Mouse (Mus musculus) midbrain, embryonic 11.5 days (tissue): ENCODE data around the gene Gm17490. TPM values are rescaled to one million over a fixed set of nuclear protein-coding genes. Genes with fewer than 3 reads are reported as not detected.

Experiments used
- ATAC-seq: fragments of 200-750 bp; cut with Nextera tagmentation; 2 replicates; pipeline ENCODE4 v1.8.0; 2017; ENCODE audit warnings: moderate TSS enrichment, moderate library complexity; ENCODE audit not compliant: low FRiP score
- DNase-seq: peaks from one replicate; pipeline ENCODE4 v3.0.0; 2015; ENCODE audit warnings: low spot score; ENCODE audit errors: missing footprints
- H3K27ac ChIP-seq: fragments of 300-500 bp; sonication (generic); 2 replicates; pipeline ENCODE4 v1.5.1; 2014; ENCODE audit warnings: low read depth, low read length
- H3K27me3 ChIP-seq: fragments of 300-500 bp; sonication (generic); 2 replicates; pipeline ENCODE4 v1.6.1; 2014; ENCODE audit warnings: mild to moderate bottlenecking, low read length, moderate library complexity, mixed read lengths; ENCODE audit not compliant: control insufficient read depth, insufficient read depth
- H3K36me3 ChIP-seq: fragments of 300-500 bp; sonication (generic); 2 replicates; pipeline ENCODE4 v1.6.1; 2014; ENCODE audit warnings: mild to moderate bottlenecking, low read length, moderate library complexity, mixed read lengths; ENCODE audit not compliant: control insufficient read depth, insufficient read depth
- H3K4me1 ChIP-seq: fragments of 300-500 bp; sonication (generic); 2 replicates; pipeline ENCODE4 v1.6.1; 2014; ENCODE audit warnings: low read length; ENCODE audit not compliant: control insufficient read depth, insufficient read depth
- H3K4me2 ChIP-seq: fragments of 300-500 bp; sonication (generic); 2 replicates; pipeline ENCODE4 v1.6.1; 2014; ENCODE audit warnings: mild to moderate bottlenecking, moderate library complexity
- H3K4me3 ChIP-seq: fragments of 300-500 bp; sonication (generic); 2 replicates; pipeline ENCODE4 v1.5.1; 2014; ENCODE audit warnings: low read depth, low read length
- H3K9ac ChIP-seq: fragments of 300-500 bp; sonication (generic); 2 replicates; pipeline ENCODE4 v1.6.1; 2014; ENCODE audit warnings: low read length
- H3K9me3 ChIP-seq: fragments of 300-500 bp; sonication (generic); 2 replicates; pipeline ENCODE4 v1.6.1; 2016; ENCODE audit warnings: low read length; ENCODE audit not compliant: control insufficient read depth
- WGBS: fragments of 180-500 bp; shearing (Covaris S2); extraction: QIAGEN DNeasy Blood & Tissue Kit; methylation state at CpG from one replicate; pipeline ENCODE4 v1.1.7; 2014; 5-methylcytosine and 5-hydroxymethylcytosine counted together
- polyA plus RNA-seq: library from polyadenylated mRNA; unstranded; fragments of >200 nt; fragmentation: Nextera tagmentation; extraction: Ambion mirVana; gene quantifications from 2 replicates; pipeline ENCODE4 v1.2.1, GENCODE M21; 2014

The Gm17490 gene
- polyA plus RNA-seq, 1 experiment from 2014 or later: not detected

DNA sequence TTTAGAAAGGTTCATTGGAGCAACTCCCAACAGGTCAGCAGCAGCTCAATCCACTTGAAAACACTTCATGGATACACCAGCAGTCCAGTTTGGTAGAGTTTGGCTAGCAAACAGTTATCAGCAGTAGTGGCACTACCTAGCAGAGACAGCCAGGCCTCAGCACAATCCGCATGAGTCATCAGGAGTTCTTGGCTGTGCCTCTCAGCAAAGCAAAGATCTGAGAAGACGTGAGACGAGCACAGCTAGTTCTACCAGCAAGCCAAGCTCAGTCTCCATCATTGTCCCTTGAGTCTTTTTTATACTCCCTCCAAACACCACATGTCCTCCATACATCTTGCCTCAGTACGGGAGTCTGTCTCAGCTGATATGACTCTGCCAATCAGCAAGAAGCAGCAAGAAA is 46.7 kb downstream of the Gm17490 start:
- no peak overlapping the region for H3K9ac ChIP-seq
- H3K27me3 ChIP-seq: no peaks in the 10 kb centered on the region
- DNase-seq (no peak), ATAC-seq (no peak)
- no peak overlapping the region for H3K4me3 ChIP-seq
- no peaks in the 10 kb centered on the region for H3K4me1 ChIP-seq
- H3K36me3 ChIP-seq: 0 out of 2 replicates have a peak, but pooled peaks cover 3% of the 10 kb centered on the region
- WGBS: 89% methylated on average over 4 of the region's 4 CpGs
- H3K9me3 ChIP-seq: no peaks in the 10 kb centered on the region
- H3K4me2 ChIP-seq: no peak overlapping the region
- H3K27ac ChIP-seq: no peak overlapping the region

DNA sequence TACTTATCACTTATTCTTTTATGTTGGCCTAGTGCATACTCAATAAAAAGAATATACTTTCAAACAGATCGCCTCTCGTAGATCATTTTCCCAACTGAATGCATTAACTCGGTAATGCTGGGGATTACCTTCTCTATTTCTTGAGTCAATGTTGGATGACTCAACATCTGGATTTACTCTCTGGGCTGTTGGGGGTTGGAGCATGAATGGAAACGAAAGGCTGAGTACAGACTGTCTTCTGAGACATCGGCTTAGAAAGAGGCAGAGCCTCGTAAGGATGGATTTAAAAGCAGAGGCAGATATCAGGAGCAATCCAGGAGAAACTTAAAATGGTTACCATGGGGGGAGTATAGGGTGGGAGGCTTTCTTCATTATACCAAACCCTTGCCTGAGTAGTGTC is 47.9 kb downstream of the Gm17490 start:
- Histone ChIP-seq H3K9ac (no peak overlapping the region), H3K27ac (no peak overlapping the region), H3K4me3 (no peak overlapping the region), H3K36me3 (0 out of 2 replicates have a peak, but pooled peaks cover 3% of the 10 kb centered on the region), H3K27me3 (no peaks in the 10 kb centered on the region), H3K4me2 (no peak overlapping the region), H3K4me1 (no peaks in the 10 kb centered on the region), H3K9me3 (no peaks in the 10 kb centered on the region)
- WGBS: 92% methylated on average over 6 of the region's 6 CpGs
- no peak for DNase-seq
- ATAC-seq: no peak

Other genes with a start within 250 kb of the Gm17490 start
- gene Pfkfb3, start 72.2 kb downstream of the Gm17490 start, polyA plus RNA-seq: 13.8 TPM in 2 replicates
- gene Rbm17, start 22.1 kb downstream of the Gm17490 start, polyA plus RNA-seq: 187 and 205 TPM in 2 replicates
- gene Il2ra, start 16.5 kb upstream of the Gm17490 start, polyA plus RNA-seq: not detected in 2 replicates
- 0.26 and 0.87 TPM in 2 replicates for gene Il15ra, start 79.0 kb upstream of the Gm17490 start, polyA plus RNA-seq
- gene Fbh1, start 151.3 kb upstream of the Gm17490 start, polyA plus RNA-seq: 134 and 136 TPM in 2 replicates
- gene Ankrd16, start 151.6 kb upstream of the Gm17490 start, polyA plus RNA-seq: 26.9 and 28.4 TPM in 2 replicates